Mouse (Mus musculus) spleen, postnatal 14 days (tissue): ENCODE results near the gene Fam104a.
A peak's percentile ranks its signal among the peaks of the same experiment; 100 is the strongest.

Experiments used
- DNase-seq, 2 experiments: peaks; one replicate each; pipeline ENCODE4 v3.0.0; 2021 to 2022; ENCODE audit warnings: low spot score in 2 of 2

Gene Fam104a

DNA sequence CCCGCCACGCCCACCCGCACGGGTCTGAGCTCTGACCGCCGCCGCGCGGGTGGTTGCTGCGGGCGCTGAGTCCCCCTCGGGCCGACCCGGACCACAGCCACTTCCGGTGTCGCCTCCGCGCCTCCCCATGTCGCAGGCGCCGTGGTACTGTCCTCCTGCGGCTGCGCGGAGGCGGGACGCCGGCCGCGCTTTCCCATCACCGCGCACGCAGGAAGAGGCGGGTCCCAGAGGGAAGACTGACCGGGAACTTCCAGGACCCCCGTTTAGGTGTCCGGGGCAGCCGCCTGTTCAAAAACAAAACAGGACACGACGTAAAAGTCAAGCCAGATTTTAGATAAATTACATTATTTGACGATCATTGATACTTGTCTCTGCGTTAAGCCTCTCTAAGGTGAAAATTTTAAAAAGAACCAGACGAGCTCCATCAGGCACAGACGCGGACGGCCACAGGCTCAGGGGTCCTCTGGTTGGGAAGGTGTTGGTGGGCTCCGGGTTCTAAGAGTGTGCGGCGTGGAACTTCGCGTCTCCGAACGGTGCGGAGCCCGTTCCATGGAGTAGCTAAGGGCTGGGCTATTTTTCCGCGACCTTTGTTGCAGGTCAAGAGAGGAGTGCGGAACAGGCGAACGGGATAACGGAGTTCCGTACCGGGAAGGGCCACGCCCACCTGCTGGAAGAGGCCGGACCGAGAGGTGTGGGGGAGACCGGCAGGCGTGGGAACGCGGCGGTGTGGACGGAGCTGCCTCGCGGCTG, at the start of gene Fam104a, which contains the start of gene D11Wsu47e:
TSS of gene Fam104a (minus strand) at position 199 of the 750 bp plus-strand sequence.
TSS of gene D11Wsu47e (plus strand) at position 456 of the 750 bp plus-strand sequence.
- DNase-seq = peak; percentile 88 to 91

DNA sequence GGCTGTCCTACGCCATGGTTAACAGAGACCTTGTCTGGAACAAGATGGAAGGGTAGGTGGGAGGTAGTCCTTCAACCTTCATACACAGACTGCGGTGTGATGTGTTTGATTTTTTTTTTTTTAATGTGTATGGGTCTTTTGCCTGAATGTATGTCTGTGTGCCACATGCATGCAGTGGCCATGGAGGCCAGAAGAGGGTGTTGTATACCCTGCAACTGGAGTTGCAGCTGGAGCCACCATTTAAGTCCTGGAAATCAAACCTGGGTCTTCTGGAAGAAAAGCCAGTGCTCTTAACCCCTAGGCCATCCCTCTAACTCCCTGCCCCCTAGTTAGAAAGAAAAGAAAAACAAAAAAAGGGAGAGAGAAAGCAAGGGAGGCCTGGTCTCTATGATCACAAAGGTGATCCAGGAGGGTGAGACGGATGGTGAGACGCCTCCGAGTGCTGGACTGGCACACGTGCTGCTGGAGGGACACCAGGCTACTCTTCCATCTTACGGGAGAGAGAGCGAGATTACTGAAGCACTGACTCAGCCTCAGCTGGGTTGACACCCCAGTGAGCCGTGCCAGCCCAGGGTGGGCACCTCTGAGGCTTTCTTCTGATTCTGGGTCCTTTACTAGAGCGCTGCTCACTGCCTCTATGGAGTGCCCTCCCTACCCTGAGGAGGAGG, 48.1 kb upstream of the Fam104a start:
- DNase-seq = no peak

DNA sequence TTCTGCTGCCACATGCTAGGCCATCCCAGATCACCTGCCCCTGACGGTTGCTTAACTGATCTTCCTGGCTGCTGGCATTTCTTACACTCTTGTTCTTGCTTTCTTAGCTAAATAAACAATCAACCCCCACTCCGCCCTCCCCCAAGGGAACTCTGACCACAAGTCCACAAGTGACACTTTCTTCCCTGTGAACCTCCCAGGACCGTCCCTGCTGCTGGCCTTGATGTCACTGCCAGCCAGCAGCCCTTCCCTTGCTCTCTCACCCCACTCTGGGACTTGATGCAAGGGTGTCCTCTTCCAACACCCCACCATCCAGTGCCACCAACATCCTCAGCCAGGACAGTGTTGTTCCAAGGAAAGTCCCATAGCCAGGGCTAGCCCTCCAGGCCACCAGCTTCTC, 46.9 kb upstream of the Fam104a start:
- no peak for DNase-seq

DNA sequence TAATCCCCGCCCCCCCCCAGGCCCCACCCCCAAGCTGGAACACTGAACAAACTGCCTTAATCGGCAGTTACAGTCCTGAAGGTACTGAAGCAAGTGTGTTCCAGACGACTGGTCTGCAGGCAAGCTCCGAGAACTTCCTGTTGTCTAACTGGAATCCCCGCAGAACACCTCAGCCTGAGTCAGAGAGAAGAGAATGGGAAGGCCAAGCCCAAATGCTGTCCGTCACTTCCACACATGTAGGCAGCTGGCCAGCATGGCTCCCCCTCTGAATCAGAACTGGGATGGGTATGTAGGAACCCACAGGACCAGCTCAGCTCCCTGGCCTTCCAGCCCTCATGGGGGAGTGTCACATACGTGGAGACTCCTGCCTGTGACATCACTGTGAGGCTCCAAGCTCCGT, 46.0 kb upstream of the Fam104a start:
- no peak for DNase-seq

DNA sequence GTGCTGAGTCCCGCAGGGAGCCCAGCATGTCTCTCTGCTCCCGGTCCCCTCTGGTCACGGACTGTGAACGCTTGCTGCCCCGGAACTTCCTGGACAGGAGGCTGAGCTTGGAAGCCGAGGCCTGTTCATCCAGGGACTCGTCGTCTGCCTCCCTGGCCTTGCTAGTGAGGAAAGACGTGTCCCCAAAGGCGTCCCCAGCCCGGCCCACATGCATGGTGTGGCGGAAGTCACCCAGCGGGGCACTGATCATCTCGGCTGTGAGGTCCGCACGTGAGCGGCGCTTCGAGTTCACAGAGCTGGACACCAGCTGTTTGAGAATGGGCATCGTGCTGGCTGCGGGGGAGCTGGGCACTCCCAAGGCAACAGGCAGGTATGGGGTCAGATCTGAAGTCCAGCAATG, 45.3 kb upstream of the Fam104a start:
- DNase-seq = no peak

DNA sequence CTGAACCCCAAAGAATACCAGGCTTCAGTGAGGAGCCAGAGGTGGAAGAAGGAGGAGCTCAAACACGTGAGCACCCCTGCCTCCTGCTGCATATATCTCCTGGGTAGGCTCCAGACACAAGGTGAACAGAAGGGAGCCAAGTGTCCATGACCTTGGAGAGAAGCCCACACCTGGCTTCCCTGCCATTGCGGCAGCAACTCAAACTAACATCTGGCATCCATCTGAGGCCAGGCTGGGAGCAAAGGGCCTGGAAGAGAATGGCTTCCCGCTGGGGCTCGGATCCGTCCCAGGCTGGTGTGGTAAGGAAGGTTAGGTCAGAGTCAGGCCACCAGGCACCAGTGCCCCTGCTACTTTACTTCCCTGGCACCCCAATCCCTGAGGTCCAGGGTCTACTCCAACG, 44.0 kb upstream of the Fam104a start:
- DNase-seq = no peak

DNA sequence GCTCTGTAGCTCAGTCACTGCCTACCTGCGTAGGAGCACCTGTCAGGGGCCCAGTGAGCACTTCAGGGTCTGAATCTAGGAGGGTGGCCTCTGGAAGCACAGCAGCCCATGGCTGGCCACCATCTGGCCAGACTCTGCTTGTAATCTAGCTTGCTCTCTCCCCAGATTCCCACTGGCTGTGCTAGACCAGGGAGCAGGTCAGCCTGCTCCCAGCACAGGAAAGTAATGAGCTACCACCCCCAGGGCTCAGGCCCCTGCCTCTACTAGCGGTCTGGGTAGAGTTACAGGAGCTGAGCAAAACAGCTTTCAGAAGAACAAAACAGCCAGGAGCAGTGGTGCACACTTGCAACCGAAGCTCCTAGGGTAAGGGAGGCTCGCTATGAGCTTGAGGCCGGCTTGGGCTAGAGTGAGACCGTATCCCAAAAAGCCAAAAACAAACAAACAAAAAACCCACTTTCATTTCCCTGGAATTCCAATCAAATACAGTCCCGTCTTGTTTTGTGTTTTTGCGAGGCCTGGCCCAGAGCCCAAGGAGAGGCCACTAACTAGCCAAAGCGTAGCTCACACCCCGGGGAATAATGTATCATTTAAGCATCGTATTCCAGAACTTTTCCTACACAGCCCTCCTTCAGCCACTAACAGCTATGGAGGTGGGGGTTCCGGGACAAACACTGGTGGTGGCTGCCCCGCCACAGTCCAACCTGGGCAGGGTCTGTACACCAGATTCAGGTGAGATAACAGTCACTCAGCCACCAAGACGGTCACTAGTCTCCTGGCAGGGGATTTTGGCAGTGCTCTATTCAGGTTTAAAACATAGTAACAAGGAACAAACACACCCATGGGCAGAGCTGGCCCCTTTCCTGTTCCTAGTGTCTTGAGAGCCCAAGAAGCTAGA, 43.3 kb upstream of the Fam104a start:
- DNase-seq = no peak

DNA sequence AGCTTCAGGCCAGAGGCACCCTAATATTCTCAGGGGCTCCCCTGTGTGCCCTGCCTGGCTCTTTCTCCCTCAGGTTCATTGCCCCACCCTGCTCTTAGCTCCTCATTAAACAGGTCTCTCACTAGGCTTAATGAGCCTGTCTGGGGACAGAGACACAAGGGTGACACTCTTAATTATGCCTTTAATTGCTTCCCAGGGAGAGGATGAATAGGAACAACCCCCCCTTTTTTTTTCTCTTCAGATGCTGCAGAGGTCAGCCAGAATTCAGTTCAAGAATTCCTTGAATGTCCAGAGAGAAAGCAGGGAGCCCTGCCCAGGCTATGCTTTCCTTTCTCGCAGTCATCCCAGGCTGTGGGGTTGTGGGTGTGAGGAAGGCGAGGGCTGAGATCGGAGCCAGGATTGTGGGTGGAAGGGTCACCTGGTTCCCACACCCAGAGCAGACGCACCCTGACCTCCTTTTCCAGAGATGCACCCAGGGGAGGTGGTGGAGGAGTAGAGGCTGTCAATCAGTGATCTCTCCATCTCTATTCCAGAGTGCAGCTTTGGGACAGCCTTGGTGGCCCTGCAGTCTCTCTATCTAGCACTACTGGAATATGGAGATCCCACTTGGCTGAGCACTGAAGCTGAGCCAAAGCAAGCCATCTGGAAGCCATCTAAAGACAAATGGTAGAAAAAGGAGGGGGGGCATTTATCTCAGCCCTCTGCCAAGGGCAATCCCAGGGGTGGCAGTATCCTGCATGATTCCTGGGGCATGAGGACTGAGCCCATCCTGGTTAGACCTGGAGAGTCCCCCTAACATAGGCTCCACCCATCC, 41.5 kb upstream of the Fam104a start:
- no peak for DNase-seq

DNA sequence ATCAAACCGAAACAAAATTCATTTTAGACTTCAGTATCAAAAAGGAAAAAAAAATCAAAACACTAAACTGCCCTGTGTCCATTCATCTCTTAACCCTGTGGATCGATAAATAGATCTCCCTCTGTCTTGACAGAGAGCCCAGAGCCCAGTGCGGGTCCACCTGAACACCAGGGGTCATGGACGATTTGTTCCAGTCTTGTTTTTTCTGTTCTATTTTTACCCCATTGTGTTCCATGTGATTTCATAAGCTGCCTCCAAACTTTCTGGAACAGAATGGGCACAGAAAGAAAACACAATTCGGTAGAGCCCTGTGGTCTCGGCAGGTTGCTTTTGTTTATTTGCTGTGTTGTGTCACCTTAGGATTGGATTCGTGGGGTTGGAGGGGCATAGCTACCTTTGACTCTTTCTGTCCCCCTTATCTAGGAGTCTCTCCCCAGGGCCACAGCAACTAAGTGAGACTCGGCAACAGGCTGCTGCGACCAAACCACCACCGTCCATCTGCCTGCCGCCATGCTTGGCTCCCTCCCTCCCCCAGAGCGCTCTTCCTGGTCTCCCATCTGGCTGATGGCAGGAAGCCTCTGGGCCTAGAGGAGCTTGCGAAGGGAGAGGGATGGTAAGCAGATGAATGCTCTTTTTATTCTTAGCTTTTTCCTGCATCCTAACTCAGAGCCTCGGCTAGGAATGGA, 38.6 kb upstream of the Fam104a start:
- no peak for DNase-seq

DNA sequence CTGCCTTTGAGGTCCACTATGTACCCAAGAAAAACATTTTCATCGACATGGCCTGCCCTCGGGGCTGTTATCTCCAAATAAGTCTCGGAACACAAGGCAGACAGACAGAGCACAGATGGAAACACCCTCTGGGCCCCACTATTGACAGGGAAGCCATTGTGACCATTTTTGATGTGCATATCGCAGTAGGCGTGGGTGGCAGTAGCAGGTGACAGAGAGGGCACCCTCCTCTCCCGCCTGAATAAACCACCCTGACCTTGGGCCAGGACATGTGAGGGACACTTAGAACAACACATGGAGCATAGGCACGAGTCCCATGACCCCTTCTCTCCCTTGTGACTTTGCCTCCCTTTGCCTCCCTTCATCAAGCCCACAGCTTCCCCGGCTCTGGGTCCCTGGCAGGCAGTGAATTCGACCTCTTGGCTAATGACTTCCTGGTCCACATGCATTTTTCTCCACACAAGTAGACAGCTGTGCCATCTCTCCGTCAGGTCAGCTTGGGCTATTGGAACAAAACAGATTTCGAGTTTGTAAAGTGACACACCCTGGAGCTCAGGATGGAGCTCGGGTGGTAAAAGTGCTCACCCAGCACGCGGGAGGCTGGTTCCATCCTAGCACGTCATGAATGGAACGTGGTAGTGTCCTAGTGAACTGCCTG, 33.9 kb upstream of the Fam104a start:
- no peak for DNase-seq

DNA sequence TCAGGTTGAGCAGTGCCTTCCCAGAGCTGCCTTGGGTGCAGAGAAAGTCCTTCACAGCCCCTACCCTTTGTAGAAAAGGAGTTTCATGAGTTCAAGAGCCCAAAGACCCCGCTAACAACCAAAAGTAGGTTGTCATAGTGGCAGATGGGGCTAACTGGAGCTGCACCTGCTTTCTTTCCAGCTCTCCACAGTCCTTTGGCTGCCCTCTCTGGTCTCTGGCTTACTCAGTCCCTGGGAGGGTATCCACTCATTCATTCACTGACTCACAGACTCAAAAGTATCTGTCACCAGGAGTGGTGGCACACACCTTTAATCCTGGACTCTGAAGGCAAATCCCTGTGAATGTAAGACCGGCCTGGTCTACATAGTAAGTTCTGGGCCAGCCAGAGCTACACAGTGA, 32.2 kb upstream of the Fam104a start:
- DNase-seq = no peak

DNA sequence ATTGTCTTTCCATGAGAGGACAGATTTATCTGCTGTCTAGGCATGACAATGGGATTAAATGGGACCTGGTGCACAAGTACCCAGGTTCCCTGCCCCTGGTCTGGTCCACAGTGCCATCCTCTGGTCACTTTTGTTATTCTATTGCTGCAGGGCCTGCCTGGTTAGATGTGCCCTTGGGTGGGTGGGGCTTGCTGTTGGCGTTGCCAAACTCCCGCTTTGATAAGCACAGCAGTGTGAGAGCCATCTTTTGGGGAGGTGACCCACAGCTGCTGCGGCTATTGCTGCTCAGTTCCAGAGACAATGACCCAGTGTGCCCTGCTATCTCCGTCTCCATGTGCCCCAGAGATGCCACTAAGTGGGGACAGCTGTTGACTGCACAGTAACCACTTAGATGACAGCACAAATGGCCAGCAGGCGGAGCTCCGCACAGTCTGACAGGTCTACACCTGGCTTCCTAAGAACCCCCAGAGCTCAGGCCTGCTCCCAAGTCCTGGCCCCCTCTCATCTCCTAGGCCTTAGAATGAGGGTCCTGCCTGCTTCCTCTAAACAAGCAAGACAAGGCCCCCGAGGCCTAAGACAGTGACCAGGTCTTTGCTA, 31.2 kb upstream of the Fam104a start:
- DNase-seq = no peak

DNA sequence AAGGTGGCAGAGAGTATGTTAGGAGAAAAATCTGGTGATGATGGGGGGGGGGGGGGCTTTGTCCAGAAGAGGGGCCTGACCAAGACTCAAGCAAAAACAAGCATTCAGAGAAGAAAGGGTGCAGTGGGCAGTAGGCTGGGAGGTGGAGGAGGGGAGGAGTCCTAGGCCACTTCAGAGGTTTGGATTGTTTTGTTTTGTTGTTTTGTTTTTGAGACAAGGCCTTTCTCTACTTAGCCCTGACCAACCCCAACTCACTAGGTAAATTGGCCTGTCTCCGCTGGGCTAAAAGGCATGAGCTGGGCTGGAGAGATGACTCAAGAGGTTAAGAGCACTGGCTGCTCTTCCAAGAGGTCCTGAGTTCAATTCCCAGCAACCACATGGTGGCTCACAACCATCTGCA, 27.1 kb upstream of the Fam104a start:
- DNase-seq = no peak

DNA sequence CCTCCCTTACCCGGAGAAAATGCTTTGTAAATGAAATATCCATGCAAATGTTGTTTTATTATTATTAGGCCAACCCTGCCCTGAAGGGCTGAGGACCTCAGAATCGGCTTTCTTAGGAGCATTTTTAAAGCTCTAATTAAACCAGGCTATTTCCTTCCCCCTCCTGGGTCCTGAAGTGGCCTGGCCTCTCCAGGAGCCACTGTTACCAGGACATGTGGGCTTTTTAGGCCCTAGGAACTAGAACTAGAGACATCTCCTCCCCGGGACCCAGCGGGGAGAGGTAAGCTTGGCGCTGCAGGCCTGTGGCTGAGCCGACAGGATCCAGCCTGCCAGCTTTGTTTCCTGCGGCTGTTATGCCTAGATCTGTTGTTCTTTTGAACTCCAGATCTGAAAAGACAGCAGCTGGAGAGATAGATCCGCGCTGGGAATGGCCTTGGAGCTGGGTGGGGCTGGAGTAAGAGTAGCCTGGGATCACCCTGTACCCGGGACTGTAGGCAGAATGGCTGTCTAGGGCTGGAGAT, 26.4 kb upstream of the Fam104a start:
- no peak for DNase-seq

DNA sequence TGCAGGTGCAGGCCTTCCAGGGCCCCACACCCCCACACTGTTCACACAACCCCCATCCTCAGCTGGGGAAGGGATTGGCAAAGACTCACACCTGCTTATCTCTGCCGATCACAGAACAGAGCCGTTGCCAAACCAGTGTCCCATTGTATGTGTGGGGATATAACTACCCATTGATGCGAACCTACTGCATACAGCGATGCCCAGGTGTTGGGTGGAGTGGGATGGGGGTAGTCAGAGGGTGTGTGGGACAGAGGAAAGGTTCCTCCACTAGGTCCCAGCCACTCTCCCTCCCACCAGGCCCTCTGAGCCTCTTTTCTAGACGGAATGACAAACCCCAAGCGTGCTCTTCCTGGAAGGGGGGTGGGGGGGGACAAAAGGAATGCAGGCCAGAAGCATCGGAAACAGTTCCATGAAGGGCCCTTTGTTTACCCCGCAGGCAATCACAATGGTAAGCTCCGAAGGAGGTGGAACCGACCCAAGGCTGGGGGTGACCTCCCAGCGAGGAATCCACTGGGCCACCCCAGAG, 25.8 kb upstream of the Fam104a start, which contains the start of gene Cpsf4l:
TSS of gene Cpsf4l (minus strand) at position 287 of the 526 bp plus-strand sequence.
- no peak for DNase-seq

DNA sequence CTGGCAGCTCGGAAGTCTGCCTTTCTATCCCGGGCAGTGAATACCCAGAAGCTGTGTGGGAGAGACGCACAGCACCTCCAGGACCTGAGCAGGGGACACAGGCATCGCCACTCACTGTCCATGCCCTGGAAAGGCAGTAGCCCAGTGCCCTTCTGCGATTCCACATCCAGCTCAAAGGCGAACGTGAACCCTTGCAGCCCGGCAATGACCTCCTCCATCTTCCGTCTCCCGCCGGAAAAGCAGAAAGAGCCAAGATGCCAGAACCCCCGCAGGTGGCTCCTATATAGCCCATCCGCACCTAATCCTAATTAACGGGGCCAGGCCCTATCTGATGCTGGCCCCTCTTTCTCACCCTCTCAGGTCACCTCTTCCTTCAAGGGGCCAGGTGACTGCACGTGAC, 25.3 kb upstream of the Fam104a start:
- no peak for DNase-seq

DNA sequence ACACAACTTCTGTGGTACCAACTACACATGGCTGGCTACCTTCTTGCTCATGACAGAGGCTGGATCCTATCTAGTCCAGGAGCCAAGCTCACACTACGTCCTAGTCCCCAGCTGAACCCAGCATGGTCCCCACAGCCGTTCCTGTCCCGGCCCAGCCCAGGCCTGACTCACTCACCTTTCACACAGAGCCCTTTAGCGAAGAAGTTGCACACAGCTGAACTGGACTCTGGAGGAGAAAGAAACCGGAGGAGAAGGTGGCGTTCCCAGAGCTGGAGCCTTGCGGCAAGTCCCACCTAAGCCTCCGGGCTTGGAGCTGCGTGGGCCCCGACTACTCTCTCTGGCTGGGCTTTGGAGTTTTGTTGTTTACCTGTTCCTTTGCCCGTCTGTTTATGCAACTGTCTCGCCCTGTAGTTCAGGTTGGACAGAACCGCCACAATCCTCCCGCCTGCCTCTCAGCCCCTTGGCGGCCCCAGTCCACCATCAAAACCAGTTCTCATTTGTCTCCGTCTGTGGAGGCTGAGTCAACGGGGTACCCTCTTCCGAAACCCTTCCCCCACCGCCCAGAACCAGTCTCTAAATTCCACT, 24.8 kb upstream of the Fam104a start:
- DNase-seq = no peak

DNA sequence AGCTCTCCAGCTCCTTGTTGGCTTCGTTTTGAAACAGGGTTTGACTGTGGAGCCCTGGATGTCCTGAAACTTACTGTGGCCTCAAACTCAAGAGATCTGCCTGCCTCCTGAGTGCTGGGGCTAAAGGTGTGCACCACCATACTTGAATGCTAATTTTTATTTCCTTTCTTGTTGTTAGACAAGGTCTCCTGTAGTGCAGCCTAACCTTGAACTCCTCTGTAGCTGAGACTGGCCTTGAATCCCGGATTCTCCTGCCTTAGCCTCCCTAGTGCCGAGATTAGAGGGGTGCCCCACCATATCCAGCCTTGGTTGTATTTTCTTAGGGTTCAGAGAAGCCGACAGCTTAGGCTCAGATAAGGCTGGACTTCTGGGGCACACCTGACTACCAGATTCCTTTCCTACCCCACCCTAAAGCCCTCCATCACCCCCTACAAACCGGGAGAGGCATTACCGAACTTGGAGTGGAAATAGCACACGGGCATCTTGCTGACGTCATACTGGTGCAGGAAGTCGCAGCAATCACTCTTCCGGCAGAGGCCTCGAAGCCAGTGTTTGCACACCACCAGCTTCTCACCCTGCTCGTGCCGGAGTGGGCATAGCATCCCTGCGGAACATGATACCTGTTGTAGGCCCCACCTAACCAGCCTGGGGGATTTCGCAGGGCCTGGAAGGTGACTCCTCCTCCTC, 22.2 kb upstream of the Fam104a start:
- DNase-seq = no peak
